Mouse (Mus musculus) liver, adult (tissue): ENCODE data around the gene Pbxip1.

Source experiments
- GATA4 ChIP-seq: IDR thresholded peaks from 2 replicates; pipeline ENCODE4 v1.6.1; 2014; ENCODE audit warnings: mild to moderate bottlenecking, low read length; ENCODE audit not compliant: insufficient replicate concordance

Gene Pbxip1

GRCm38 (mm10) chr3:89421002-89421774, 15.3 kb upstream of the Pbxip1 start:
- no peak for TF ChIP-seq GATA4

GRCm38 (mm10) chr3:89421810-89422473, 14.6 kb upstream of the Pbxip1 start:
- no peak for TF ChIP-seq GATA4

- TF ChIP-seq GATA4 = no peak
These were observed 13.8 kb upstream of the Pbxip1 start for GRCm38 (mm10) chr3:89422556-89423205.

GRCm38 (mm10) chr3:89424416-89425140, 11.9 kb upstream of the Pbxip1 start:
- no peak for TF ChIP-seq GATA4

- no peak for TF ChIP-seq GATA4
These were observed 11.4 kb upstream of the Pbxip1 start for GRCm38 (mm10) chr3:89425141-89425525.

- TF ChIP-seq GATA4 = no peak
These were observed 10.6 kb upstream of the Pbxip1 start for GRCm38 (mm10) chr3:89425876-89426275.

- no peak; the same call in 1 of the 2 replicates for TF ChIP-seq GATA4
These were observed 6.0 kb upstream of the Pbxip1 start, which contains the start of gene Pygo2 for GRCm38 (mm10) chr3:89430171-89431159. Gene Pygo2, plus strand, starts transcription at chr3:89430214.

- TF ChIP-seq GATA4 = no peak
These were observed 3.9 kb upstream of the Pbxip1 start for GRCm38 (mm10) chr3:89432606-89433005.

- no peak for TF ChIP-seq GATA4
These were observed 2.0 kb upstream of the Pbxip1 start for GRCm38 (mm10) chr3:89434532-89434931.

- no peak for TF ChIP-seq GATA4
These were observed 1.5 kb upstream of the Pbxip1 start for GRCm38 (mm10) chr3:89435041-89435440.

GRCm38 (mm10) chr3:89437269-89437668, 763 bp downstream of the Pbxip1 start:
- TF ChIP-seq GATA4 = no peak

GRCm38 (mm10) chr3:89440691-89441090, 4.2 kb downstream of the Pbxip1 start:
- no peak for TF ChIP-seq GATA4

GRCm38 (mm10) chr3:89448720-89449537, 12.4 kb downstream of the Pbxip1 start:
- TF ChIP-seq GATA4 = no peak

- TF ChIP-seq GATA4 = no peak
These were observed 13.0 kb downstream of the Pbxip1 start for GRCm38 (mm10) chr3:89449541-89449940.

GRCm38 (mm10) chr3:89451916-89452315, 15.4 kb downstream of the Pbxip1 start:
- no peak for TF ChIP-seq GATA4
